Mouse (Mus musculus) naive thymus-derived CD4-positive, alpha-beta T cell, adult 2 months (primary cell): ENCODE results near the gene Dgcr6.

Experiments used
- DNase-seq: peaks from one replicate; pipeline ENCODE4 v3.0.0-alpha.2; 2011; ENCODE audit warnings: low read depth

Gene Dgcr6

DNA sequence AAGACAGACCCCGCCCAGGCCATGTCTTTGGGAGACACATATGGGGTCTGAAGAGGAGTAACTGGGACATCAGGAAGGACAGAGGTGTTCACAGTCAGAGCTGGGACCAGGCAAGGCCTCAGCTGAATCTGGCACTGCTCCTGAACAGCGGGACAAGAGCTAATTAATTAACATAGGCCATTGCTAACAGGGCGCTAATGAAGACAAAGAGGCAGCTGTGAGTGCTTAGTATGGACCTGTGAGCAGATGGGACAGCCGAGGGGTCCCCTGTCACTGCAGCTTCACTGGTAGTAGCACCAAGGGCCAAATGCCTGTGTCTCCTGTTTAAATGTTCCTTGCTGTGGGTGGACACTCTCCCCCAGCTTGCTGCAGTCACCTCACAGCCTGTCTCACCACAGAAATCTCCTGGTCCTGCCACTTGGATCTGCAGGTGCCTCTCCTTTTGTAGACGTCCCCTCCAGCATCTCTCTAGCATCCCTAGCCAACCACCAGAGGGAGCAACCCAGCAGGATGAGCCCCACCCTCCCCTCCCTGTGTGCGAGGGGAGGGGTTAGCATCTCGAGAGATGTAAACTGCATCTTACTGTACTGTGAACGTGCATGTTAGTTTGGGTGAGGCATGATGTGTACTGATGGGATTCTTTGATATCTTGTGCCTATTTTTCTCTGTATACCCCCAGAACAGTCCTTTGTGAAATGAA is 66.5 kb downstream of the Dgcr6 start:
- DNase-seq, result peak; percentile 33
